Mouse (Mus musculus): Measurements from ENCODE around the gene Tarbp1.
"Not testable (repeated sequence)": the region's sequence is repeated elsewhere in the genome, so short reads cannot be mapped to it uniquely, and the experiment has no call there.

Gene Tarbp1

DNA sequence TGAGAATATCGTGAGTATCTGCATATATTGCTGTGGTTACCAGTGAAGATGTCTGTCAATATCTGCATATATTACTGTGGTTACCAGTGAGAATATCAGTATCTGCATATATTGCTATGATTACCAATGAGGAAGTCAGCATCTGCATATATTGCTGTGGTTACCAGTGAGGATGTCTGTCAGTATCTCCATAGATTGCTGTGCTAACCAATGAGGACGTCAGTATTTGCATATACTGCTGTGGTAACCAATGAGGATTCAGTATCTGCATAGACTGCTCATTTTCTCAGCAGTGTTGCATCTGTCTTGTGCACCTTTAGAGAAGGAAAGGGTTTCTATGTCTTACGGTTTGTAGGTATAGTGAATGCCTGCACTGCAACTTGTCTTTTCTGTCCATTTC, 54.0 kb downstream of the Tarbp1 start:
- DNase-seq (ENCODE audit: low read depth, low spot score), result no peak

DNA sequence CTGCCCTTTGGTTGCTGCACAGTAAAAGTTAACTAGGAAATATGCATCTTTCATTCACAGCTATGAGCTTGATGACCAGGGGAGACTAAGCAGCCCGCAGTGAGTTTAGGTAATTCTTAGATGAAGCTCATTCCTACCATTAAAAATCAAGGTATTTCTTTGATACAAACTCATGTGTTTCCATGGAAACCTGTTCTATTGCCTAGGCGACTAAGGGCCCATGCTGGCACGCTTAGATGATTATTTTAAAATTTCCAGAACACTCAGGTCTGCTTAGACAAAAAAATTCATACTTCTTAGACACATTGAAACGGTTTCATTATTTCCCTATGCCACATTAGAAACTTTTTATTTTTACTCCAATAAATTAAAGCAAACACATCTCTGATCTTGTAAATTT, 69.8 kb downstream of the Tarbp1 start:
- DNase-seq (ENCODE audit: low read depth, low spot score), result peak; percentile 54

DNA sequence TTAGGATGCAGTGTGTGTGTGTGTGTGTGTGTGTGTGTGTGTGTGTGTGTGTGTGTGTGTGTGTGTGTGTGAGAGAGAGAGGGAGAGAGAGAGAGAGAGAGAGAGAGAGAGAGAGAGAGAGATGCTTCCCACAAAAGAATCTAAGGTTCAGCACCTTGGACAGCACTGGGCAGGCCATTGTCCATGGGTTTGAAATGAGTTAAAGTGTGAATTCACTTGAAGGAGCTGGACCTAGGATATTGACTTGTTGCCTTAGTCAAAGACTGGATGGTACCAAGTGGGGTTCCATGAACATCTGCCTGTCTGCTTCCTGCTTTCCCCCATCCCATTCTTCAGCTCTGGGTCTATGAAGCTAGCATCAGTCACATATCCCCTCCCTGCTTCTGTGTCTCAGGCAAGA, 70.3 kb downstream of the Tarbp1 start:
- DNase-seq (ENCODE audit: low read depth, low spot score), result not testable (repeated sequence)

DNA sequence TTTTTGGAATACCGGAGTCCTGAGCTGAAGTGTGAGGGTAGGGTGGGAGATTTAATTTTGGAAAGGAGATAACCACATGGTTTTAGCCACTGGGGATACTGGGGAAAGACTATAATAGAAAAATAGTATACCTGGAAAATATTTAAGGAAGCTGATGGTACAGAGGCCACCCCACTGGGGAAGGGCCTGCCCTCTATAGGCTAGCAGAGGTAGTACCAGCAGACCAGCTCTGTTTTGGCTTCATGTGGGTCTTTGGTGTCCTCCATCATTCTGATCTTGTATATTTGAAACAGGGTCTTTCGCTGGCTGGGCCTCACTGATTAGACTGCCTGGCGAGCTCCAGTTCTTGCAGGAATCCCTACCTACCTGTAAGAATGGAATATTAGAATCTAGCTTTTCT, 76.5 kb downstream of the Tarbp1 start:
- DNase-seq (ENCODE audit: low read depth, low spot score), result peak; percentile 37

DNA sequence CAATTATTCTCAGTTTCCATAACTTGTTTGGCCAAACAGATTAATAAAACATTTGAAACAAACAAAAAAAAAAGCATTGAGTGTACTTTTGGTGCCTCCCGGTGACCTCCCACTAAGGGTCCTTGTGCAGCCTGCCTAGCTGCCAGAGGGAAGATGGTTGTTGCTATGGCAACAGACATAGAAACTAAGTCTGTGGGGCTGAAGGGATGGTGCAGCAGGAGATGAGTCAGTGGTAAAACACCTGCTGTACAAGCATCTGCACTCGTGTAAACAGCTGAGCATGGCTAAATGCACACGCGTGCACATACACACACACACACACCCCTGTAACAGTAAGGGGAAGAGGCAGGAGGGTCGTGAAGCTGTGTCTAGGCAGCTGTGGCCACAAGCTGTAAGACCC, 78.9 kb downstream of the Tarbp1 start:
- DNase-seq (ENCODE audit: low read depth, low spot score), result peak; percentile 89

DNA sequence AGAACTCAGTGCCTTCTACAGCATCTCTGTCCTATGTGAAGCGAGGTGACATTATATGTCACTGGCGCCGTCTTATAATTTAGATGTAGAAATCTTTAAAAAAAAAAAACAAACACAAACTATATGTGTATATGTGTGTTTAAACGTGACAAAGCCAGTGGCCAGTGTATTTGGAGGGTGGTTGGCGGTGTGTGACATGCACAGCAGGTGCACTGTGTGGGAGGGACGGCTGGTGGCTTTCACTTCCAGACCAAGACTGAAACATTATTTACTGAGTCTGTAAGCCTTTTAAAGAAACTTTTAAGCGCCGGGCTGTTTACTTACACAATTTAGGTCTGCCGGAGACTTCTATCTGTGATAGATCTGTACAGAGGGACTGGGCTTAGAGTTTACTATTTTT, 79.5 kb downstream of the Tarbp1 start:
- no peak for DNase-seq (ENCODE audit: low read depth, low spot score)

DNA sequence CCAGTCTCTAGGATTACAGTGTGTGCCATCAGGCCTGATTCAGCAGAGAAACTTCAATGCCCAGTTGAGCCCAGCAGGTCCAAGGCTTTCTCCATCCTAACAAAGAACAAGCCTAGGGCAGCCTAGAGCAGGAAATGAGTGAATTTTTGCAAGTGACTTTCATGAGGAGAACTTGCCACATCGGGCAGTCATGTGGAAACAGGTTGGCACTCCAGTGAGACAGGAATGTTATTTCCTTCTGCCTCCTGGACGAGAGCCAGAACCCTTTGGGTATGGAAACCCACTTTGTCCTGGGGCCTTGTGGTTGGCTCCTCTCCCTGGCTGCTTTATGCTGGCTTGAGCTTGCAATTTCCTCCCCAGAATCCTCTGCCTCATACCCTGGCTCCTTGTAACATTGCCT, 83.3 kb downstream of the Tarbp1 start:
- DNase-seq (ENCODE audit: low read depth, low spot score), result peak; percentile 86

DNA sequence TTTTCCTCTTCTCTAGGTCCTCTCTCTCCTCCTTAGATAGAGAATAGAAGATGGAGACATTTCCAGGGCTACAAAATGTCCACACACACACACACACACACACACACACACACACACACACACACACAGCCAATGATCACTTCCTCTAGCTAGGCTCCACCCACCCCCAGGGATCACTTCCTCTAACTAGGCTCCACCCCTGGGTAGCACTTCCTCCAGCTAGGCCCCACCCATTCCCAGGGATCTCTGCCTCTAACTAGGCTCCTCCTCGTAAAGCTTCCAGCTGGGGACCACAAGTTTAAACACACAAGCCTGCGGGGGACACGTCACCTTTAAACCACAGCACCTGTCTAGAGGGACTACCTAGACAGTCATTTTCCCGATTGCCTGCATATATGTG, 87.3 kb downstream of the Tarbp1 start:
- no peak for DNase-seq (ENCODE audit: low read depth, low spot score)

DNA sequence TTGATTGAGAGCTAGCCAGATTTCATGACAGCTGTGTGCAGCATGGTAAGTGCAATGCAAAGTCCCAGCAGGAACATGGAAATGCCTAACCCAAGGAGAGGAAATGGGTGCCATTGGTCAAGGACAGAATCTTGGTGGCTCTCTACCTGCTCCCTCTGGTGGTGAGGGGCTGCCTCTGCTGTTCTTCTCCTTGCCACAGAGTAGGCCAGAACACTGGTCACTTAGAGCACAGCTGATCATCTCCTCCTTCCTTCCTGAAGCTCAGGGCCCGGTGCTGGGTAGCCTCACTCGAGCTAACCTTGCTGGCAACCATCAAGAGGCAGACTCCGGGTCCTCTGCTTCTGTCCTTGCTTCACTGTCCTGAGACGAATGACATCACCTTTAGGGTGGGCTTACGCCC, 92.1 kb downstream of the Tarbp1 start:
- peak; percentile 76 for DNase-seq (ENCODE audit: low read depth, low spot score)

DNA sequence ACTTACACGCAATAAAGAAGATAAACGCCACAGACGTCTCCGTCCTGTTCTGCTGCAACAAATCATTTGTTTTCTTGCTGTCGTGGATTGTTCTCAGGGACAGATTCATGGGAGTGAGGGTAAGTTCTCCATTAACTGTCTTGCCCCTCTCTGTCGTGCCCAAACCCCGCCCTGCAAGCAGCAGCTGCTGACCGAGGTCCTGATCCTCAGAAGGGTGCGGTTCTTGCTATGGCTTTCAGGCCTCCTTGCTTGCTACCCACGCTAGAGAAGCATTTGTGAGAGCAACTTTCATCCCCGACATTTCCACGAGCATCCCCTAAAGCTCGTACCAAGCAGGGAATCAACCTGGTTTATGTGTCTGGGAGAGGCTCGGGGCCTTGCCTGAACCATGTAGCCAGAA, 92.6 kb downstream of the Tarbp1 start:
- no peak for DNase-seq (ENCODE audit: low read depth, low spot score)

DNA sequence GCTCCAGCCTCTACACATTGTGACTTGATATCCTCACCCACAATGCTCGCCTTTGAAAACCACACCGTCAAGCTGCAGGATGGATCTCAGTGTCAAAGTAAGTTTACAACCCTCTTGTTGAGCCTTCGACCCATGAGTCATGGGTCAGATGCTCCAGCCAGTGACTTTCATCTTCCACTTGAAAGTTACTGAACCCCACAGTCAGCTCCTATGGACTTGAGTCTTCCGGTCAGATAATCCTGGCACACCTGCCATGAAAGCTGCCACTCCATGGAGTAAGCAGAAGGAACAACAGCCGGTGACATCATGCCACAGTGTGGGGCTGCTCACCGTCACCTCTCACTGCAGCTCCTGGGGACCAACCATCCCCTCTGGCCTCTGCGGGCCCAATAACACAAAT, 93.6 kb downstream of the Tarbp1 start:
- peak; percentile 12 for DNase-seq (ENCODE audit: low read depth, low spot score)

DNA sequence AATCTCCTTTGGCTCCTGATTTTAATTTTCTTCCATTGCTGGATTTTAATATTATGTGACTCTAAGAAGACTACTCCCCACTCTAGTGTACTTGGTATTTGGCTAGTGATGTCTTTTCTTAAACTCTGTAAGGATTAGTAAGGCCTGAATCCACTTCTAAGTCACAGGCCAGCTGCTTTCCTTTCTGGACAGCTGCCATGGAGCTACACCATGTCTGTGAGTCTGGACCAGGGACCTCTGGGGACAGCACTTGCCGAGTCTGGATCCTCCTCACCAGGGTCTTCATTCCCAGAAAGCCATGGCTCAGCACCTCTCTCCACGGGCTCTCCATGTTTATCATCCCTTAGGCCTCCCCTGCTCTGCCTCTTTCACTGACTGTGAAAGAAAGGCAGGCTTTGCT, 94.7 kb downstream of the Tarbp1 start:
- no peak for DNase-seq (ENCODE audit: low read depth, low spot score)

DNA sequence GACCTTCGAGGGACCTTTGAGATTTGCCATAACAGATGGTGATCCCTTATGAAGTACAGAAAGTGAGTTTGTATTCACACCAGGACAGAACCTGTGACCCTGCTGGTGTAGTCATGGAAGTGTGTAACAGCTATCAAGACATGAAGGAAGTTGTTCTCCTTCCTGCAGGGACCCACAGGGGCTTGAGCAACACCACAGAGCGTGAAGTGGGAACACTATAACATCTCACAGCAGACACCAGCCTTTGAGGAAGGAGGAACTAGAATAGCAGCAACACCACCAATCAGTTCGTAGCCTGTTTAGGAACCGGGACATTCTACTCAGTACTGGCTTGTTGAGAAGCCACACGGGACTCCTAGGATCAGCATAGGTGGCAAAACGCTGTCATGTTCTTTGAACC, 95.3 kb downstream of the Tarbp1 start:
- DNase-seq (ENCODE audit: low read depth, low spot score), result no peak
